Mouse (Mus musculus) limb, embryonic 11.5 days (tissue): Measurements from ENCODE around the gene Tbc1d10b. TPM values are rescaled to one million over a fixed set of nuclear protein-coding genes. Genes with fewer than 3 reads are reported as not detected.

ENCODE experiments used
- ATAC-seq: fragments of 200-750 bp; cut with Nextera tagmentation; 2 replicates; pipeline ENCODE4 v1.8.0; 2017; ENCODE audit warnings: low read depth; ENCODE audit not compliant: insufficient number of reproducible peaks, low FRiP score, low TSS enrichment
- DNase-seq: peaks from one replicate; pipeline ENCODE4 v3.0.0-alpha.2; 2015; ENCODE audit warnings: low spot score
- H3K27ac ChIP-seq: fragments of 300-500 bp; sonication (generic); replicated peaks from 2 replicates; pipeline ENCODE4 v1.5.1; 2014; ENCODE audit warnings: low read depth, mild to moderate bottlenecking, low read length
- H3K27me3 ChIP-seq: fragments of 300-500 bp; sonication (generic); 2 replicates; pipeline ENCODE4 v1.6.1; 2014; ENCODE audit warnings: mild to moderate bottlenecking, low read length, mixed read lengths; ENCODE audit not compliant: control insufficient read depth, insufficient read depth
- H3K36me3 ChIP-seq: fragments of 300-500 bp; sonication (generic); 2 replicates; pipeline ENCODE4 v1.6.1; 2014; ENCODE audit warnings: mild to moderate bottlenecking, low read length, moderate library complexity, mixed read lengths; ENCODE audit not compliant: control insufficient read depth, insufficient read depth
- H3K4me1 ChIP-seq: fragments of 300-500 bp; sonication (generic); 2 replicates; pipeline ENCODE4 v1.6.1; 2014; ENCODE audit warnings: low read length, mixed read lengths; ENCODE audit not compliant: control insufficient read depth, insufficient read depth
- H3K4me2 ChIP-seq: fragments of 300-500 bp; sonication (generic); 2 replicates; pipeline ENCODE4 v1.6.1; 2014; ENCODE audit warnings: low read depth, mild to moderate bottlenecking, moderate library complexity; ENCODE audit not compliant: severe bottlenecking
- H3K4me3 ChIP-seq: fragments of 300-500 bp; sonication (generic); 2 replicates; pipeline ENCODE4 v1.5.1; 2014; ENCODE audit warnings: low read depth, low read length
- H3K9ac ChIP-seq: fragments of 300-500 bp; sonication (generic); 2 replicates; pipeline ENCODE4 v1.6.1; 2014; ENCODE audit warnings: mild to moderate bottlenecking, low read length
- H3K9me3 ChIP-seq: fragments of 300-500 bp; sonication (generic); 2 replicates; pipeline ENCODE4 v1.6.1; 2016; ENCODE audit warnings: low read length; ENCODE audit not compliant: control insufficient read depth
- WGBS: fragments of 180-500 bp; shearing (Covaris S2); extraction: QIAGEN DNeasy Blood & Tissue Kit; methylation state at CpG from one replicate; pipeline ENCODE4 v1.1.7; 2014; 5-methylcytosine and 5-hydroxymethylcytosine counted together
- polyA plus RNA-seq: library from polyadenylated mRNA; unstranded; fragments of >200 nt; fragmentation: Nextera tagmentation; extraction: Ambion mirVana; gene quantifications from 2 replicates; pipeline ENCODE4 v1.2.1, GENCODE M21; 2014

Tbc1d10b gene
- polyA plus RNA-seq, 1 experiment from 2014 or later = 24.8 TPM

DNA sequence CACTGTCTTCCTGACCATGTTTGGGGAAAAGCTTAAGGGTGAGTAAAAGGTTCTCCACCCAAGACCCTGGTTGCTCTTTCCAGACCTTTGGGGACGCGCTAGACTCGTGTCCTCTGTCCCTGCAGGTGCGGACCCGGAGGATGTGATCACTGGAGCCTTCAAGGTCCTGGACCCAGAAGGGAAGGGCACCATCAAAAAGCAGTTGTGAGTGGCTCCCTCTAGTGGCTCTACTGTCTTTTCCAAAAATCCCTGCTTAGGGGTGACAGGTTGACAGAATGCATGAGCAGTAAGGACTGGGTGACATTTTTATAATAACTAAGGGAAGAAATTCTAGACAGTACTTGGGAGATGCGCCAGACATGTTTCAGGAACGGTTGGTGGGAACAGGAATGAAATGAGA is 5.2 kb upstream of the Tbc1d10b start:
- WGBS = 44% methylated on average over 7 of the region's 7 CpGs
- ATAC-seq = no peak
- H3K27ac ChIP-seq = no peak overlapping the region
- H3K9ac ChIP-seq = no peak overlapping the region
- no peaks in the 10 kb centered on the region for H3K36me3 ChIP-seq
- no peaks in the 10 kb centered on the region for H3K9me3 ChIP-seq
- no peaks in the 10 kb centered on the region for H3K27me3 ChIP-seq
- no peak for DNase-seq
- no peak overlapping the region for H3K4me2 ChIP-seq
- H3K4me1 ChIP-seq = 0 out of 2 replicates have a peak, but pooled peaks cover 4% of the 10 kb centered on the region
- H3K4me3 ChIP-seq = no peak overlapping the region

DNA sequence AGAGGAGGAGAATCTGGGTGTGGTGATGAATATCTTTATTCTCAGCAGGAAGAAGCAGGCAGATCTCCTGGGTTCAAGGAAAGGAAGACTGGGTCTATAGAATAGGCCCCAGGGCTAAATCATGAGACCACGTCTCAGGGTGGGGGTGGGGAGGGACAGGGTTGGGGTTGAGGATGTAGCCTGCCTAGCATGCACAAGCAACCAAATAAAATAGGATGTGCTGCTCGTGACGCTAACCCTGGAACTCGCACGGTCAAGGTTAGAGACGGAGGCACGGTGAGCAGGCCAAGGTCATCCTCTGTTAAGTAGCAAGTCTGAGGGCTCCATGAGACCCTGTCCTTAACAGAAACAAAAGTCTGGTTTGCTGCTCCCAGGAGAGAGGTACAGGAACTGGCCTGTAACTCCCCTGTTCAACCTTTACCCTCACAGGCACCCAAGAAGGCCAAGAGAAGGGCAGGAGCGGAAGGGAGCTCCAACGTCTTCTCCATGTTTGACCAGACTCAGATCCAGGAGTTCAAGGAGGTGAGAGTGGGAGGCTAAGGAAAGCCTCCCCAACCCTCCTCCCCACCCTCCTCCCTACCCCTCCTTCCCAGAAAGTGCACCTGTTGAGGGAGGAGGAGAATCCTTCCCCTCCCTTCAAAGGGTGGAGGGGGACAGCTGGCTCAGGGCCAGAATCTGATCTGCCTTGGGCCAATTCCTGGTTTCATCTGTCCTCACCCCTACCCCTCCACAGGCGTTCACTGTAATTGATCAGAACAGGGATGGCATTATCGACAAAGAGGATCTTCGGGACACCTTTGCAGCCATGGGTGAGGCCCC is 4.4 kb upstream of the Tbc1d10b start:
- ATAC-seq = no peak
- Histone ChIP-seq H3K36me3 (no peaks in the 10 kb centered on the region), H3K27me3 (no peaks in the 10 kb centered on the region), H3K9ac (no peak overlapping the region), H3K4me3 (no peak overlapping the region), H3K27ac (no peak overlapping the region), H3K4me1 (0 out of 2 replicates have a peak, but pooled peaks cover 6% of the 10 kb centered on the region), H3K4me2 (no peak overlapping the region), H3K9me3 (no peaks in the 10 kb centered on the region)
- no peak for DNase-seq
- 90% methylated on average over 12 of the region's 12 CpGs for WGBS

DNA sequence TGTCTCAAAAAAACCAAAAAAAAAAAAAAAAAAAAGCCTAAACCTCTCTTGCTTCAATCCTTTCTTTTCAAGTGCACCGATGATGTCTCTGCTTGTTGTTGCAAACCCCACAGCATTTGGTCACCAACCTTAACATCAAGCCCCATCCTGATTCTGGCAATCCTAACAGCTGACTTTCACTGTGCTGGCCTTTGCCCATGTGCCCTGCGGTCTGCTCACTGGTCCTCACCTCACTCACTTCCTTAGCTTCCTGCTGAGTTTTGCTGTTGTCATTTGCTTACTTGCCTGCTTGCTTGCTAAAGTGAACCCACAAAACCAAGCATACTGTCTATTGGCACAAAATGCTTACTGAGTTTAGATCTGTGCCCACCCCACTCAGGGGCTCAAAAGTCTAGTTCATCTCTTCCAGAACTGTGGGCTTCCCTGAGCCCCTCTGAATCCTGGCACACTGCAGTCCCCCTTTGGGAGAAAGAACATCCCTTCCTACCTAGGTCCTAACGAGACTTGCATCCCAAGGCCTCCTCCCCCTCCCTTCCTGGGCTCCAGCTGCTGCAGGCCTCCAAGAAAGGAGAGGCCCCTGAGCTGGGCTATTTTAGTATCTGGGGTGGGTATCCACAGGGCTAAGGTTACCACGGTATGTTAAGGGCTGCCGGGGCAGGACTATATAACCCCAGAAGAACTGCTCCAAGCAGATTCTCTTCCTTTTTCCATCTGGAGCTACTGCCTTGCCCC is 2.9 kb upstream of the Tbc1d10b start:
- no peak overlapping the region for H3K4me3 ChIP-seq
- H3K9me3 ChIP-seq = no peaks in the 10 kb centered on the region
- no peaks in the 10 kb centered on the region for H3K36me3 ChIP-seq
- DNase-seq (no peak), ATAC-seq (no peak)
- 65% methylated on average over 5 of the region's 5 CpGs for WGBS
- peaks cover 15% of the 10 kb centered on the region for H3K4me1 ChIP-seq
- no peak overlapping the region for H3K9ac ChIP-seq
- no peaks in the 10 kb centered on the region for H3K27me3 ChIP-seq
- no peak overlapping the region for H3K27ac ChIP-seq
- no peak overlapping the region for H3K4me2 ChIP-seq

DNA sequence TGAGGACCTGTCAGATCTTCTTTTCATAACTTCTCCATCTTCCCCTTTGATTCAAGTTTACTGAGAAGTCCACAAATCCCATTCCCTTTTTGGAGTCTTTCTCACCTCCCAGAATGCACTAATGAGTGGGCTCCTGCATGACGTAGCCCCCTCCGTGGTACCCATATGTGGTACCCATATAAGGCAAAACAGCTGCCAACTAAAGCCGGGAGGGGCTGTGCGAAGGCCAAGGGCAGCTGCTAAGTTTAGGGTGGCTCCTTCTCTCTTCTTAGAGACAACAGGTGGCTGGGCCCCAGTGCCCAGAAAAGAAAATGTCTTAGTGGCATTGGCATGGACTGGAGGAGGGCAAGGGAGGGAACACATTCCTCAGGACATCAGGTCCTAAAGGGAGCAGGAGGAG is 2.0 kb upstream of the Tbc1d10b start:
- Histone ChIP-seq H3K4me1 (peaks cover 15% of the 10 kb centered on the region), H3K9me3 (no peaks in the 10 kb centered on the region), H3K9ac (no peak overlapping the region), H3K4me2 (no peak overlapping the region), H3K27ac (no peak overlapping the region), H3K4me3 (no peak overlapping the region), H3K36me3 (no peaks in the 10 kb centered on the region), H3K27me3 (no peaks in the 10 kb centered on the region)
- 86% methylated on average over 4 of the region's 4 CpGs for WGBS
- ATAC-seq = no peak
- DNase-seq = no peak

DNA sequence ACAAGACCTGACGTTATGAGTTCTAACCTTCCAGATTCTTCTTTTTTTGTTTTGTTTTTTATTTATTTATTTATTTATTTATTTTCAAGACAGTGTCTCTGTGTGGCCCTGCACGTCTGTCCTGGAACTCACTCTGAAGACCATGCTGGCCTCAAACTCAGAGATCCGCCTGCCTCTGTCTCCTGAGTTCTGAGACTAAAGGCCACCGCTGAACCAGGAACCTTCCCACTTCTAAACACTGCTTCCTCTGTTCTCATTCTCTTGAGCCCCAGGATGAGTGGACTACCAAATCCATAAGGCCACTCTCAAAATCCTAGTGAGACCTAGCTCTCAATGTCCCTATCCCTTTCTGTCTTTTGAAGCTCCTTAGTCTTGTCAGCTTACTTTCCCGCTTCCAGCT is 1.6 kb upstream of the Tbc1d10b start:
- Histone ChIP-seq H3K4me1 (peaks cover 13% of the 10 kb centered on the region), H3K36me3 (no peaks in the 10 kb centered on the region), H3K4me2 (peak overlapping the region; percentile 54; the same call in 1 of the 2 replicates), H3K27ac (no peak overlapping the region), H3K9ac (no peak overlapping the region), H3K9me3 (no peaks in the 10 kb centered on the region), H3K27me3 (no peaks in the 10 kb centered on the region), H3K4me3 (no peak overlapping the region)
- DNase-seq (no peak), ATAC-seq (no peak)
- 83% methylated on average over 5 of the region's 5 CpGs for whole genome bisulfite sequencing

DNA sequence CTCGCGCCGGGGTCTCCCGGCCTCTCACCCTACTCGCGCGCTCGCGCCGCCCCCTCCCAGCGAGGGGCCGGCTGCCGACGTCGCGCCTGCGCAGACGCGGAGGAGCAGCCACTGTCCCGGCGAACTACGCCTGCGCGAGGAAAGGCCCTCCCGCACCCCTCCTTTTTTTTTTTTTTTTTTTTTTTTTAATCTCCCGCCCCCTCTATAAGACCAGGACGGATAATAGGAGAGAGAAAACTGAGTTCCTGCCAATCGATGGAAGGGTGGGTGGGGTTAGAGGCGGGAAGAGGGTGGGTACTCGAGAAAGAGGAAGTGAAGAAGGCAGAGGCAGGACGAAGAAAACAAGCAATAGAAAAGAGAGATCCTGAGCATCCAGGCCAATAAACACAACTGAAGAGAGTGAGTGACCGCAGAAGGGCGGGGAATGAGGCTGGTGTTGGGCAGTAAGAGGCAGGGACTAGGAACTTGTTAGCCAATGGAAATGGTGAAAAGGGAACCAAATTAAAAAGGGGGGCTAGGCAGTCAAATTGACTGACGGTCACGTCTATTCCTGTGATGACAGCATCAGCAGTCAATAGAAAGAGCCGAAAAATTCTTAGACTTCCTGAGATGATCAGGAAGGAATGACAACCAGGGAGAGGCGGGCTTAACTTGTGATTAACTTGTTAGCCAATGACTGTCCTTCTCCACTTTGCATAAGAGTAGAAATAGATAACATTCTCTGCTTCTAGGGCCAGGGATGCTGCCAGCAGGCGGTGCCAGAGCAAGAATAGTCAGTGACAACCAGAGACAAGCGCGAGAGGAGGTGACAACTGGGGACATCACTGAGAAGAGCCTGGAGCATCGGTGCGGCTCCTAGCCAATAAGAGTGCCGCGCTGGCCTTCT is 528 bp upstream of the Tbc1d10b start, which contains the start of gene Mylpf:
Mylpf (plus strand) TSS at position 338 of the 886 bp plus-strand sequence.
- ATAC-seq (peak; percentile 95), DNase-seq (peak; percentile 93)
- Histone ChIP-seq H3K9me3 (no peaks in the 10 kb centered on the region), H3K27ac (peak within 1 kb of the TSS; percentile 86), H3K36me3 (no peaks in the 10 kb centered on the region; the same call in 1 of the 2 replicates), H3K4me1 (peaks cover 13% of the 10 kb centered on the region), H3K9ac (peak within 1 kb of the TSS; percentile 84), H3K4me3 (peak within 1 kb of the TSS; percentile 92), H3K4me2 (peak within 1 kb of the TSS; percentile 96), H3K27me3 (no peaks in the 10 kb centered on the region)
- WGBS = under 1% methylated on average over 41 of the region's 44 CpGs

DNA sequence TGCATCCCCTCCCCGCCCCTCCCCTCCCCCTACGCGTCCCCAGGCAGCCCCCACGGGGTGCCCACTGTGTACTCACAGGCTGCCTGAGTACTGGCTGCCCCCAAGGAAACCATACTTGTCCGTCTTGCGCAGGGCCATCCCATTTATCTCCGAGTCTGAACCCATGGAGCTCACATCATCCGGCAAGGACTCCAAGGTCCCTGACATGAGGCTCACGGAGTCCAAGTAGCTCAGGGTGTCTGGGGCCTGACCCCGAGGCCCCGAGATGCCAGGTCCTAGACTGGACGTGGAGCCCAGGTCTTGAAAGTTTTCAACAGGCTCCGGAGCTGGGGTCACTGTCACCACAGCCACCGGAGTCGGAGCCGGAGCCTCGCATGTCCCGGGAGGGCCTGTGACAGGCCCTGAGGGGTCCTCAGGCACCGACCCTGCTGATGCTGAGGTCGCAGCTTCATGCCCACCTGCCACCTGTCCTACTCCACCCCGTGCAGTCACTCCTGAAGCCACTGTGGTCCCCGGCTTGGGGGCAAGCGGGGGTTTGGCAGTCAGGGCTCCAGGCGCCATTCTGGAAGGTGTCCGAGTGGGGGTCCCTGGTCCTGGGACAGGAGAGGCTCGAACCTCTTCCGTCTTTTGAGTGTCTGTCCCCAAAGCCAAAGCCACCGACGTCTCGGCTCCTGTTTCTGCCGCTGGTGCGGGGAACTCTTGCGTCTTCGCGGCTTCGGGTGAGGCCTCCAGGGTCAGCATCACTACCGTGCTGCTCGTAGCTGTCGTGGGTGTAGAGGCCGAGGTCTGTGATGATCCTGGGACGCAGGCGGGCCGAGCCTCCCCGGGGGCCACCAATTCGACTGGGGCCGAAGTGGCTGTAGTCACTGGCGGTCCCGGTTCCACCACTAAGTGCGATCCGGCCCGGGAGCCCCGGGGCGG is 634 bp downstream of the Tbc1d10b start:
- Histone ChIP-seq H3K27ac (peak overlapping the region; percentile 86), H3K9me3 (no peaks in the 10 kb centered on the region), H3K9ac (peak overlapping the region; percentile 84), H3K36me3 (peaks cover 10% of the 10 kb centered on the region; the same call in 1 of the 2 replicates), H3K4me1 (peaks cover 13% of the 10 kb centered on the region), H3K27me3 (no peaks in the 10 kb centered on the region), H3K4me3 (peak overlapping the region; percentile 92), H3K4me2 (peak overlapping the region; percentile 96)
- WGBS = under 1% methylated on average over 53 of the region's 53 CpGs
- peak; percentile 7; the same call in 1 of the 2 replicates for ATAC-seq
- peak; percentile 56 for DNase-seq
